Mouse (Mus musculus): ENCODE data around the gene Adar.

The Adar gene

GRCm38 (mm10) chr3:89714359-89715206 is at the start of gene Adar:
Gene Adar (plus strand): TSS chr3:89715022.
- peak; percentile 31 to 67 for DNase-seq

- DNase-seq: no peak
Observed at GRCm38 (mm10) chr3:89667131-89667530, 47.7 kb upstream of the Adar start.

- DNase-seq: no peak
Observed at GRCm38 (mm10) chr3:89671334-89671733, 43.5 kb upstream of the Adar start.

GRCm38 (mm10) chr3:89672573-89673317 is 42.1 kb upstream of the Adar start:
- no peak for DNase-seq

- DNase-seq: no peak
Observed at GRCm38 (mm10) chr3:89677617-89678016, 37.2 kb upstream of the Adar start.

- no peak for DNase-seq
Observed at GRCm38 (mm10) chr3:89686031-89686430, 28.8 kb upstream of the Adar start.

GRCm38 (mm10) chr3:89688694-89689581 is 25.9 kb upstream of the Adar start:
- DNase-seq: peak; percentile 68 to 86

- DNase-seq: no peak
Observed at GRCm38 (mm10) chr3:89691776-89692175, 23.0 kb upstream of the Adar start.

GRCm38 (mm10) chr3:89696152-89696821 is 18.5 kb upstream of the Adar start:
- DNase-seq: no peak

- no peak for DNase-seq
Observed at GRCm38 (mm10) chr3:89698958-89699357, 15.9 kb upstream of the Adar start.

- no peak for DNase-seq
Observed at GRCm38 (mm10) chr3:89700461-89700860, 14.4 kb upstream of the Adar start.

- DNase-seq: no peak
Observed at GRCm38 (mm10) chr3:89703596-89703995, 11.2 kb upstream of the Adar start.

GRCm38 (mm10) chr3:89704064-89704463 is 10.8 kb upstream of the Adar start:
- no peak for DNase-seq

GRCm38 (mm10) chr3:89715207-89715966 is 565 bp downstream of the Adar start:
- peak; percentile 8 to 13 for DNase-seq

- DNase-seq: no peak
Observed at GRCm38 (mm10) chr3:89715967-89716256, 1.1 kb downstream of the Adar start.

GRCm38 (mm10) chr3:89722032-89722431 is 7.2 kb downstream of the Adar start:
- DNase-seq: no peak

- DNase-seq: no peak
Observed at GRCm38 (mm10) chr3:89723400-89724084, 8.7 kb downstream of the Adar start.

GRCm38 (mm10) chr3:89727028-89727427 is 12.2 kb downstream of the Adar start:
- peak; percentile 30 to 50 for DNase-seq

- no peak for DNase-seq
Observed at GRCm38 (mm10) chr3:89728848-89729247, 14.0 kb downstream of the Adar start.

GRCm38 (mm10) chr3:89730350-89731331 is 15.8 kb downstream of the Adar start:
- peak; percentile 93 to 94 for DNase-seq
